Mouse (Mus musculus) common myeloid progenitor, adult 5-6 weeks (primary cell): ENCODE measurements around the gene Lrrc40. TPM values are rescaled to one million over a fixed set of nuclear protein-coding genes. Genes with fewer than 3 reads are reported as not detected.
"Not testable (repeated sequence)": the region's sequence is repeated elsewhere in the genome, so short reads cannot be mapped to it uniquely, and the experiment has no call there.

ENCODE experiments used
- ATAC-seq: replicated peaks from 2 replicates; pipeline ENCODE4 v1.8.0; 2016; ENCODE audit warnings: low read depth, mild to moderate bottlenecking, moderate TSS enrichment, inconsistent platforms; ENCODE audit not compliant: poor library complexity, severe bottlenecking
- total RNA-seq: library from RNA; stranded (forward); fragments of 200-1000, 187-1606 nt; gene quantifications from 2 replicates; pipeline ENCODE4 v1.2.3, GENCODE M21; 2017

The Lrrc40 gene
- total RNA-seq, 1 experiment from 2014 or later, result 37.2 TPM

- peak; percentile 49 for ATAC-seq
Measured at GRCm38 (mm10) chr3:158077380-158077772, 40.9 kb downstream of the Lrrc40 start.

GRCm38 (mm10) chr3:158077828-158078227, 41.4 kb downstream of the Lrrc40 start:
- ATAC-seq, result no peak

GRCm38 (mm10) chr3:158091601-158092000, 55.1 kb downstream of the Lrrc40 start:
- ATAC-seq, result no peak

- ATAC-seq, result no peak
Measured at GRCm38 (mm10) chr3:158093919-158094318, 57.5 kb downstream of the Lrrc40 start.

GRCm38 (mm10) chr3:158102043-158102442, 65.6 kb downstream of the Lrrc40 start:
- ATAC-seq, result not testable (repeated sequence)

- not testable (repeated sequence) for ATAC-seq
Measured at GRCm38 (mm10) chr3:158102530-158102929, 66.1 kb downstream of the Lrrc40 start.

GRCm38 (mm10) chr3:158103467-158103866, 67.0 kb downstream of the Lrrc40 start:
- ATAC-seq, result no peak

GRCm38 (mm10) chr3:158105260-158105659, 68.8 kb downstream of the Lrrc40 start:
- ATAC-seq, result no peak

Other genes starting within 250 kb of the Lrrc40 start
- not detected in 2 replicates for gene Cth, start 111.6 kb upstream of the Lrrc40 start, total RNA-seq
- gene Ankrd13c, start 89.4 kb upstream of the Lrrc40 start, total RNA-seq, result 31.2 and 32.4 TPM in 2 replicates
- 356 and 358 TPM in 2 replicates for gene Srsf11, start within 50 bp of the Lrrc40 start, total RNA-seq